Comparison of ENCODE assay signal across 9 mouse cellular contexts in genomic region chr17:17394336-17394735, GRCm38 (mm10). TPM values are rescaled to one million over a fixed set of nuclear protein-coding genes. Genes with fewer than 3 reads are reported as not detected.
DNase-seq lines count a peak whose midpoint lies in the region; ATAC-seq and TF ChIP-seq lines count a peak whose summit lies in the region.
"Had no signal": no experiment of that assay in that cellular context is flagged by ENCODE, and none has a peak within 500 bp of the region (broad histone marks: within the 10 kb centered on the region; RNA-seq: fewer than 3 reads in every experiment).

No protein-coding gene starts in this region.

- H3K9me3 ChIP-seq in liver, embryonic 14.5 days (ENCODE audit: control insufficient read depth, low read length): no peaks in the 10 kb centered on the region
- no peaks in the 10 kb centered on the region for H3K9me3 ChIP-seq in neural tube, embryonic 13.5 days
- no peaks in the 10 kb centered on the region for H3K9me3 ChIP-seq in stomach, postnatal 0 days (ENCODE audit: control insufficient read depth, low read length)
- H3K9me3 ChIP-seq: embryonic facial prominence, embryonic 15.5 days had no signal

- no peak overlapping the region for H3K9ac ChIP-seq in liver, embryonic 14.5 days (replicated peaks)
- no peak overlapping the region for H3K9ac ChIP-seq in neural tube, embryonic 13.5 days
- no peak overlapping the region for H3K9ac ChIP-seq in stomach, postnatal 0 days (ENCODE audit: low read length)
- H3K9ac ChIP-seq: embryonic facial prominence, embryonic 15.5 days had no signal

- peak; percentile 82 to 84 for DNase-seq in B cell, adult 2 months
- DNase-seq in adipocyte (ENCODE audit: low spot score): peak; percentile 88
- peak; percentile 59 to 74 for DNase-seq in gastrocnemius, postnatal 4 days (ENCODE audit: low spot score in 2 of 2)
- peak; percentile 88 for DNase-seq in kidney, postnatal 10 days
- peak; percentile 35 to 45 (median 42) for DNase-seq in liver, embryonic 14.5 days (ENCODE audit: low read depth in 3 of 3, low spot score in 3 of 3)
- peak; percentile 59 for DNase-seq in stomach, postnatal 0 days (ENCODE audit: low spot score)

- peaks cover 2% of the 10 kb centered on the region; the same call in 1 of the 2 replicates for H3K36me3 ChIP-seq in liver, embryonic 14.5 days (replicated peaks; ENCODE audit: control insufficient read depth, insufficient read depth, low read depth)
- H3K36me3 ChIP-seq in neural tube, embryonic 13.5 days: peaks cover 28% of the 10 kb centered on the region
- H3K36me3 ChIP-seq in stomach, postnatal 0 days (ENCODE audit: control insufficient read depth, insufficient read depth, low read length): no peaks in the 10 kb centered on the region

- WGBS in liver, embryonic 14.5 days (ENCODE audit: insufficient replicate concordance): 31% methylated on average over 4 of the region's 4 CpGs
- WGBS in neural tube, embryonic 13.5 days: 34% methylated on average over 4 of the region's 4 CpGs
- WGBS in stomach, postnatal 0 days: 24% methylated on average over 4 of the region's 4 CpGs

- TF ChIP-seq POLR2A in cortical plate, adult 2 months (IDR thresholded peaks at IDR 0.05; ENCODE audit: extremely low read depth, insufficient read depth, low read length): no peak

- peak; percentile 78 for TF ChIP-seq CTCF in cortical plate, adult 2 months (IDR thresholded peaks at IDR 0.05; ENCODE audit: extremely low read depth, insufficient read depth, low read length)
- TF ChIP-seq CTCF in liver, embryonic 14.5 days (IDR thresholded peaks at IDR 0.05; ENCODE audit: low read depth): peak; percentile 78
- peak; percentile 90 for TF ChIP-seq CTCF in stomach, postnatal 0 days (IDR thresholded peaks at IDR 0.05; ENCODE audit: low read depth)

- 0 out of 2 replicates have a peak, but pooled peaks have one; percentile 19 for ATAC-seq in liver, embryonic 14.5 days (ENCODE audit: insufficient read depth)
- ATAC-seq in neural tube, embryonic 13.5 days (ENCODE audit: low read depth): peak; percentile 55; the same call in 1 of the 2 replicates
- ATAC-seq in stomach, postnatal 0 days (ENCODE audit: low FRiP score, low TSS enrichment): 0 out of 2 replicates have a peak, but pooled peaks have one; percentile 29

- H3K4me1 ChIP-seq in cortical plate, adult 2 months (ENCODE audit: control insufficient read depth, insufficient read depth, low read length): no peaks in the 10 kb centered on the region
- no peaks in the 10 kb centered on the region; a peak in 1 of 4 replicates for H3K4me1 ChIP-seq in liver, embryonic 14.5 days (replicated peaks; ENCODE audit: control insufficient read depth in 2 of 2, insufficient read depth in 2 of 2, low read length in 1 of 2)
- no peaks in the 10 kb centered on the region for H3K4me1 ChIP-seq in neural tube, embryonic 13.5 days (replicated peaks)
- H3K4me1 ChIP-seq in stomach, postnatal 0 days (replicated peaks; ENCODE audit: control insufficient read depth, insufficient read depth): no peaks in the 10 kb centered on the region
- H3K4me1 ChIP-seq: embryonic facial prominence, embryonic 15.5 days had no signal

- no peak overlapping the region for H3K4me3 ChIP-seq in cortical plate, adult 2 months (ENCODE audit: insufficient read depth, low read length)
- H3K4me3 ChIP-seq in liver, embryonic 14.5 days (ENCODE audit: insufficient read depth in 1 of 2, low read depth in 2 of 2, low read length in 2 of 2): no peak overlapping the region
- H3K4me3 ChIP-seq in neural tube, embryonic 13.5 days: no peak overlapping the region
- no peak overlapping the region for H3K4me3 ChIP-seq in stomach, postnatal 0 days (ENCODE audit: low read depth, low read length)
- H3K4me3 ChIP-seq: embryonic facial prominence, embryonic 15.5 days had no signal

- H3K27ac ChIP-seq in cortical plate, adult 2 months (ENCODE audit: insufficient read depth, low read length): no peak overlapping the region
- no peak overlapping the region for H3K27ac ChIP-seq in liver, embryonic 14.5 days
- H3K27ac ChIP-seq in neural tube, embryonic 13.5 days (replicated peaks): no peak overlapping the region
- no peak overlapping the region for H3K27ac ChIP-seq in stomach, postnatal 0 days (replicated peaks)
- H3K27ac ChIP-seq: embryonic facial prominence, embryonic 15.5 days had no signal

- H3K4me2 ChIP-seq in liver, embryonic 14.5 days (ENCODE audit: low read depth): no peak overlapping the region
- H3K4me2 ChIP-seq in neural tube, embryonic 13.5 days: no peak overlapping the region
- no peak overlapping the region for H3K4me2 ChIP-seq in stomach, postnatal 0 days (replicated peaks; ENCODE audit: low read depth)
- H3K4me2 ChIP-seq: embryonic facial prominence, embryonic 15.5 days had no signal

- no peaks in the 10 kb centered on the region for H3K27me3 ChIP-seq in liver, embryonic 14.5 days (ENCODE audit: control insufficient read depth, insufficient read depth, low read length)
- no peaks in the 10 kb centered on the region for H3K27me3 ChIP-seq in neural tube, embryonic 13.5 days
- H3K27me3 ChIP-seq in stomach, postnatal 0 days (ENCODE audit: control insufficient read depth, insufficient read depth, low read length): no peaks in the 10 kb centered on the region
- H3K27me3 ChIP-seq: embryonic facial prominence, embryonic 15.5 days had no signal

- TF ChIP-seq EP300 in liver, embryonic 14.5 days (IDR thresholded peaks at IDR 0.05; ENCODE audit: low read depth): no peak
- no peak for TF ChIP-seq EP300 in stomach, postnatal 0 days (optimal IDR thresholded peaks at IDR 0.05)

RNA-seq across cellular contexts. Expression of gene Lix1, which starts 8.1 kb away (rescaled TPM):
- polyA plus RNA-seq in cortical plate, adult 2 months (2012; rRNA removed): 46.0 and 46.7 TPM in 2 replicates
- 1 to 10 TPM; 3.2 TPM for total RNA-seq in gastrocnemius, postnatal 4 days (2021)
- 0.04 and 0.16 TPM in 2 replicates for polyA plus RNA-seq in liver, embryonic 14.5 days (2012; rRNA removed)
- polyA plus RNA-seq in liver, embryonic 14.5 days (2014; fragmentation: Nextera tagmentation; extraction: Ambion mirVana): 0.08 and 0.14 TPM in 2 replicates
- 26.0 and 32.7 TPM in 2 replicates for polyA plus RNA-seq in neural tube, embryonic 13.5 days (2015; fragmentation: Nextera tagmentation; extraction: Ambion mirVana)
- polyA plus RNA-seq in stomach, postnatal 0 days (2015; fragmentation: Nextera tagmentation; extraction: Ambion mirVana): 4.8 and 5.3 TPM in 2 replicates

RNA-seq across cellular contexts. Expression of gene Riok2, which starts 20.2 kb away (rescaled TPM):
- polyA plus RNA-seq in cortical plate, adult 2 months (2012; rRNA removed): 20.5 and 22.4 TPM in 2 replicates
- total RNA-seq in gastrocnemius, postnatal 4 days (2021): 10 to 100 TPM; 16.6 to 17.7 TPM
- 7.1 and 11.5 TPM in 2 replicates for polyA plus RNA-seq in liver, embryonic 14.5 days (2012; rRNA removed)
- 11.7 and 12.1 TPM in 2 replicates for polyA plus RNA-seq in liver, embryonic 14.5 days (2014; fragmentation: Nextera tagmentation; extraction: Ambion mirVana)
- polyA plus RNA-seq in neural tube, embryonic 13.5 days (2015; fragmentation: Nextera tagmentation; extraction: Ambion mirVana): 24.9 and 27.9 TPM in 2 replicates
- 13.9 and 14.9 TPM in 2 replicates for polyA plus RNA-seq in stomach, postnatal 0 days (2015; fragmentation: Nextera tagmentation; extraction: Ambion mirVana)
